Mouse (Mus musculus) fat pad, adult 2 months (tissue): ENCODE measurements at regions not wholly inside any gene's neighbourhood (a gene's known extent, or its start where the extent isn't known, plus 50 kb on each side); places are given as distances from the start of the nearest gene placed in this dataset.

Source experiments
- DNase-seq: peaks from one replicate; pipeline ENCODE4 v3.0.0-alpha.2; 2011; ENCODE audit warnings: low read depth, low spot score; ENCODE audit errors: extremely low read depth

- DNase-seq, result no peak
These were observed 68.6 kb upstream of the Ubl3 start for GRCm38 (mm10) chr5:148620895-148621786.

GRCm38 (mm10) chr5:148619917-148620316 lies 67.3 kb upstream of the Ubl3 start:
- no peak for DNase-seq

- no peak for DNase-seq
These were observed 63.8 kb upstream of the Ubl3 start for GRCm38 (mm10) chr5:148616426-148616825.

- DNase-seq, result no peak
These were observed 63.2 kb upstream of the Ubl3 start for GRCm38 (mm10) chr5:148615706-148616366.

GRCm38 (mm10) chr5:148615117-148615516 lies 62.5 kb upstream of the Ubl3 start:
- no peak for DNase-seq

- no peak for DNase-seq
These were observed 58.7 kb upstream of the Ubl3 start for GRCm38 (mm10) chr5:148611323-148611722.

GRCm38 (mm10) chr5:148609506-148609880 lies 56.9 kb upstream of the Ubl3 start:
- no peak for DNase-seq

- DNase-seq, result no peak
These were observed 56.4 kb upstream of the Ubl3 start for GRCm38 (mm10) chr5:148608857-148609505.

GRCm38 (mm10) chr5:148608178-148608577 lies 55.6 kb upstream of the Ubl3 start:
- no peak for DNase-seq

GRCm38 (mm10) chr5:148605730-148606129 lies 53.1 kb upstream of the Ubl3 start:
- no peak for DNase-seq
